Mouse (Mus musculus) liver, embryonic 11.5 days (tissue): ENCODE measurements around the gene Cmtm4. TPM values are rescaled to one million over a fixed set of nuclear protein-coding genes. Genes with fewer than 3 reads are reported as not detected.

Source experiments
- ATAC-seq: fragments of 200-750 bp; cut with Nextera tagmentation; replicated peaks from 2 replicates; pipeline ENCODE4 v1.8.0; 2017; ENCODE audit warnings: moderate number of reproducible peaks, mild to moderate bottlenecking, moderate TSS enrichment, moderate library complexity; ENCODE audit not compliant: low FRiP score
- DNase-seq: peaks from one replicate; pipeline ENCODE4 v3.0.0-alpha.2; 2017; ENCODE audit warnings: low spot score
- H3K27ac ChIP-seq: fragments of 300-500 bp; sonication (generic); 2 replicates; pipeline ENCODE4 v1.5.1; 2014; ENCODE audit warnings: mild to moderate bottlenecking, low read depth, low read length, control low read depth
- H3K27me3 ChIP-seq: fragments of 300-500 bp; sonication (generic); replicated peaks from 2 replicates; pipeline ENCODE4 v1.6.1; 2014; ENCODE audit warnings: low read length, mixed read lengths; ENCODE audit not compliant: control insufficient read depth, insufficient read depth
- H3K36me3 ChIP-seq: fragments of 300-500 bp; sonication (generic); 2 replicates; pipeline ENCODE4 v1.6.1; 2014; ENCODE audit warnings: mild to moderate bottlenecking, low read length, moderate library complexity, mixed read lengths; ENCODE audit not compliant: control insufficient read depth, insufficient read depth
- H3K4me1 ChIP-seq: fragments of 300-500 bp; sonication (generic); replicated peaks from 2 replicates; pipeline ENCODE4 v1.6.1; 2014; ENCODE audit warnings: low read length, mixed read lengths; ENCODE audit not compliant: control insufficient read depth, insufficient read depth
- H3K4me2 ChIP-seq: fragments of 300-500 bp; sonication (generic); 2 replicates; pipeline ENCODE4 v1.6.1; 2014; ENCODE audit warnings: mild to moderate bottlenecking, control low read depth, moderate library complexity
- H3K4me3 ChIP-seq: fragments of 300-500 bp; sonication (generic); 2 replicates; pipeline ENCODE4 v1.5.1; 2014; ENCODE audit warnings: low read depth, low read length, control low read depth
- H3K9ac ChIP-seq: fragments of 300-500 bp; sonication (generic); 2 replicates; pipeline ENCODE4 v1.6.1; 2014; ENCODE audit warnings: low read depth, low read length, control low read depth
- H3K9me3 ChIP-seq: fragments of 300-500 bp; sonication (generic); 2 replicates; pipeline ENCODE4 v1.6.1; 2016; ENCODE audit warnings: low read length, inconsistent platforms, mixed read lengths; ENCODE audit not compliant: control insufficient read depth
- WGBS: fragments of 180-500 bp; shearing (Covaris S2); extraction: QIAGEN DNeasy Blood & Tissue Kit; methylation state at CpG from one replicate; pipeline ENCODE4 v1.1.7; 2014; 5-methylcytosine and 5-hydroxymethylcytosine counted together
- polyA plus RNA-seq: library from polyadenylated mRNA; unstranded; fragments of >200 nt; fragmentation: Nextera tagmentation; extraction: Ambion mirVana; gene quantifications from 2 replicates; pipeline ENCODE4 v1.2.1, GENCODE M21; 2014

Cmtm4 gene
- 1.2 and 1.3 TPM in 2 replicates for polyA plus RNA-seq

DNA sequence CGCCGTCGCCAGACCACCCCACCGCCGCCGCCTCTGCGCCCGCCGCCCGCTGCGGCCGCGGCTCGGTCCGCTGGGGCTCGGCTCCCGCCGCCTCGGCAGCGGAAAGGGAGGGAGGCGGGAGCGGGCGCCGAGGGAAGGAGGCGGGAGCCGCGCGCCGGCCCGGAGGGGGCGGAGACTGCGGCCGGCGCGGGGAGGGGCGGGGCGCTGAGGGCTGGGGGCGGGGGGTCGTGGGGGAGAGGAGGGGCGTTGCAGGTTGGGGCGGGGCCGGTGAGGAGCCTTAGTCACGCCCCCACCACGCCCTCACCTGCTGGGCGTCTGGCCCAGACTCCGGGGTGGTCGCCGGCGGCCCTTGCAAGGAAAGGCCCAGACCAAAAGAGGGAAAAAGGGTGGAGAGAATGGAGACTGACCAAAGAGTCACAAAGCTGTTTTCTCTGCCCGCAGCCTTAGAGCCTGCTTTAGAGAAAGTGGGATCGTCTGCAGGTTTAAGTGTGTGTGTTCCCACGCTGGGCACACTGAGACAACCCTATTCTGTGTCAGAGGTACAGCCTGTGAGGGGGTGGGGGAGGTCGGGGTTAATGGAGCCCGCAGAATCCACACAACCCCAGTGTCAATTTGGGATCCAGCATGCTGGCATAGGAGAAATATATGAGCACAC, at the start of gene Cmtm4:
Cmtm4 (minus strand) TSS at position 105 of the 655 bp plus-strand sequence.
- WGBS = 2% methylated on average over 42 of the region's 54 CpGs
- Histone ChIP-seq H3K27me3 (0 out of 2 replicates have a peak, but pooled peaks cover 4% of the 10 kb centered on the region), H3K27ac (peak within 1 kb of the TSS; percentile 13; the same call in 1 of the 2 replicates), H3K9ac (peak within 1 kb of the TSS; percentile 75), H3K4me2 (peak within 1 kb of the TSS; percentile 99), H3K9me3 (no peaks in the 10 kb centered on the region), H3K36me3 (no peaks in the 10 kb centered on the region), H3K4me1 (peaks cover 7% of the 10 kb centered on the region; the same call in 1 of the 2 replicates), H3K4me3 (peak within 1 kb of the TSS; percentile 79)
- ATAC-seq (peak; percentile 83), DNase-seq (peak; percentile 53)

GRCm38 (mm10) chr8:104445248-104445647, 49.6 kb upstream of the Cmtm4 start:
- DNase-seq (no peak), ATAC-seq (no peak)
- Histone ChIP-seq H3K27me3 (no peaks in the 10 kb centered on the region), H3K4me1 (peaks cover 10% of the 10 kb centered on the region), H3K9me3 (no peaks in the 10 kb centered on the region), H3K9ac (no peak overlapping the region), H3K4me3 (no peak overlapping the region), H3K27ac (no peak overlapping the region), H3K36me3 (peaks cover 5% of the 10 kb centered on the region; the same call in 1 of the 2 replicates), H3K4me2 (no peak overlapping the region)
- WGBS = 60% methylated on average over 6 of the region's 6 CpGs

- DNase-seq (no peak), ATAC-seq (peak; percentile 21; the same call in 1 of the 2 replicates)
- H3K4me3 ChIP-seq = peak overlapping the region; percentile 95
- 56% methylated on average over 7 of the region's 7 CpGs for WGBS
- H3K4me1 ChIP-seq = peaks cover 10% of the 10 kb centered on the region
- no peaks in the 10 kb centered on the region for H3K27me3 ChIP-seq
- peak overlapping the region; percentile 86 for H3K4me2 ChIP-seq
- peaks cover 15% of the 10 kb centered on the region; the same call in 1 of the 2 replicates for H3K36me3 ChIP-seq
- no peaks in the 10 kb centered on the region for H3K9me3 ChIP-seq
- peak overlapping the region; percentile 71; the same call in 1 of the 2 replicates for H3K27ac ChIP-seq
- no peak overlapping the region; the same call in 1 of the 2 replicates for H3K9ac ChIP-seq
These were observed 47.6 kb upstream of the Cmtm4 start for GRCm38 (mm10) chr8:104443125-104443679.

GRCm38 (mm10) chr8:104442299-104443124, 46.9 kb upstream of the Cmtm4 start, which contains the start of gene Dync1li2:
TSS of gene Dync1li2 (minus strand) at chr8:104443047.
- DNase-seq (peak; percentile 95), ATAC-seq (peak; percentile 88)
- Histone ChIP-seq H3K9me3 (no peaks in the 10 kb centered on the region), H3K4me1 (peaks cover 10% of the 10 kb centered on the region), H3K4me3 (peak within 1 kb of the TSS; percentile 95), H3K36me3 (peaks cover 19% of the 10 kb centered on the region), H3K4me2 (peak within 1 kb of the TSS; percentile 86), H3K9ac (peak within 1 kb of the TSS; percentile 81), H3K27ac (peak within 1 kb of the TSS; percentile 71; the same call in 1 of the 2 replicates), H3K27me3 (no peaks in the 10 kb centered on the region)
- under 1% methylated on average over 75 of the region's 75 CpGs for WGBS

DNA sequence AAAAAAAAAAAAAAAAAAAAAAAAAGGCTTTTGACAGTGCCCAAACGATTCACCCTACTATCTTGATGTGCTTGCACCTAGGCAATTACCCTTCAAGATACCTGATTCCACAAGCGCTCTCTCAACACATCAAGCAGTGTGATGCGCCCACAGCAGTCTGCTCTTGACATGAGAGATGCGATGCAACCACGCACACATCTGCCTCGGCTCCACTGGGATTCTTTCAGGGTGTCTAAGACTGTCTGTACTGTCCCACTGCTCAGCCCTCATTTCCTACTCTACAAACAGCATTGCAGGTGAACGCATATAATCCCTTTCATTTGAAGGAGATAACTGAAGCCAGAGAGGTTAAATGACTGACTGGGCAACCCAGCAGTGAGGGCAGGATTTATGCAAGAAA, 46.0 kb upstream of the Cmtm4 start:
- peaks cover 28% of the 10 kb centered on the region for H3K36me3 ChIP-seq
- peak overlapping the region; percentile 86 for H3K4me2 ChIP-seq
- ATAC-seq = no peak; the same call in 1 of the 2 replicates
- 66% methylated on average over 7 of the region's 7 CpGs for WGBS
- peaks cover 10% of the 10 kb centered on the region for H3K4me1 ChIP-seq
- H3K27me3 ChIP-seq = no peaks in the 10 kb centered on the region
- H3K27ac ChIP-seq = peak overlapping the region; percentile 71; the same call in 1 of the 2 replicates
- H3K9me3 ChIP-seq = no peaks in the 10 kb centered on the region
- peak overlapping the region; percentile 95 for H3K4me3 ChIP-seq
- peak overlapping the region; percentile 81 for H3K9ac ChIP-seq
- DNase-seq = no peak

DNA sequence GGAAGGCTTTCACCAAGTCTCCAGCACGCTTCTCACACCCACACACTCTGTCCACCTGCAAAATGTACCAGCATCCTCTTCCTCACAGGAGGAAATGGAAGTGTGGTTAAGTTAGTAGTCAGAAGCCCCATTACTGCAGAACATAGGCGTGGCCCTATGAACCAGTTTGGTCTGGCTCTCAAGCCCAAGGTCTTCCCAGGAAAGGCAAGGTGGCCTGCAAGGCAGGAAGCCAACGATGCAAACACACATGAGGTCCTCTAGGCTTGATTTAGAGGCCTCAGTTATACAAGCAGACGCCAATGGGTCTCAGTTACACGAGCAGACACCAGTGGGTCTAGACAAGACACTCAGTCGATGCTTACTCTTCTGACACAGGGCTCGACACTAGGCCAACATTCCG, 43.9 kb upstream of the Cmtm4 start:
- Histone ChIP-seq H3K4me3 (no peak overlapping the region), H3K36me3 (peaks cover 38% of the 10 kb centered on the region), H3K9ac (no peak overlapping the region), H3K9me3 (no peaks in the 10 kb centered on the region), H3K4me2 (no peak overlapping the region), H3K27ac (no peak overlapping the region), H3K4me1 (peaks cover 12% of the 10 kb centered on the region), H3K27me3 (no peaks in the 10 kb centered on the region)
- ATAC-seq = no peak
- no peak for DNase-seq
- WGBS = 92% methylated on average over 8 of the region's 8 CpGs

DNA sequence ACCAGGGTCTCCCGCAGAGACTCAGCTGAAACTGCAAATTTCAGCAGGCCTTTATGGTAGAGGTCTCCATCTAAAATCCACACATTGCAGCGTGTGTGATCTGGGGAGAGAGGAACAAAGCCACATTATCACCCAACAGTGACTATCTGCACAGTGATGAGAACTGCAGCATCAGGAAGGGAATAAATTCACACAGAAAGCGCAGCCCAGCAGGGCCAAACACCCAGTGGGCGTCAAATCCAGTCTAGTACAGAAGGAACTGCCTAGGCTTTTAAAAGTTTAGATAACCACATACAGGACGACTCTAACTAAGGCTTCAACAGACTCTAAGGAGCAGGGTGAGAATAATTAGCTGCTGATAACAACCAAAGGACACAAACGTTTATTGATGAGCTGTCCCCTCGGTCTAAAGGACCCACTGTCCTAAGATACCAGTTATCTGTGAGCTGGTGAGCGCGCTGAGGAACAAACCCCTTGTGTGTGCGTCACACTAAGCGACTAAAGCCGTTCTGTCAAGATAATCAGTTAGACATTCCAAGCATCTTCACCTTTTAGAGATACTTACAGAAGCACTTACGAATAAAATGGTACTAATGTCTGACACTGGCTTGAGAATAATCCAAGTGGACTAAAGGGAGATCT, 42.0 kb upstream of the Cmtm4 start:
- Histone ChIP-seq H3K4me2 (no peak overlapping the region), H3K36me3 (peaks cover 47% of the 10 kb centered on the region), H3K4me3 (no peak overlapping the region), H3K9me3 (no peaks in the 10 kb centered on the region), H3K4me1 (peaks cover 17% of the 10 kb centered on the region), H3K9ac (no peak overlapping the region), H3K27ac (no peak overlapping the region), H3K27me3 (no peaks in the 10 kb centered on the region)
- DNase-seq (no peak), ATAC-seq (no peak)
- 83% methylated on average over 13 of the region's 13 CpGs for WGBS

DNA sequence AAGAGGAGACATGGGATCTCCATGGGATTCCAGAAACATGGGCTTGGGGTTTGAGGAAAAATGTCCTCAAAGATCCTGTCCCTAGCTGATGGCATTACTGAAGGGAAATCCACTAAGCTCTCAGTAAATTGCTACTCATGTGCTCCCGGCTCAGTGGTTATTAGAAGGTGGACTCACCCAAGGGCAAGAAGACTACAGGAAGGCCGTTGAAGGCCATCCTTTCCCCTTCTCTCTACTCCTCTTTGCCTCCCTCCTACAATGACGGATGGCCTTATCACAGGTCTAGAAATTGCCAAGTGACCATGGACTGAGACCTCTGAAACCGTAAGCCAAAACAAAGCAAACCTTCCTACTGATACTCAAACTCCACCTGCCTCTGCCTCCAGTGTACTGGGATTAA, 41.0 kb upstream of the Cmtm4 start:
- WGBS = 89% methylated on average over 4 of the region's 4 CpGs
- DNase-seq (no peak), ATAC-seq (no peak)
- H3K9me3 ChIP-seq = no peaks in the 10 kb centered on the region
- no peak overlapping the region for H3K9ac ChIP-seq
- H3K27ac ChIP-seq = no peak overlapping the region
- H3K4me2 ChIP-seq = no peak overlapping the region
- peaks cover 14% of the 10 kb centered on the region for H3K4me1 ChIP-seq
- H3K27me3 ChIP-seq = no peaks in the 10 kb centered on the region
- H3K36me3 ChIP-seq = peaks cover 58% of the 10 kb centered on the region
- H3K4me3 ChIP-seq = no peak overlapping the region
